Mouse (Mus musculus): ENCODE results near the gene Rab30.

GRCm38 (mm10) chr7:92783914-92784313 lies 42.5 kb downstream of the Rab30 start:
- no peak for TF ChIP-seq CTCF (IDR thresholded peaks at IDR 0.05; ENCODE audit: borderline replicate concordance, extremely low read depth, insufficient read depth, insufficient read length)
- no peak for TF ChIP-seq POLR2A (IDR thresholded peaks at IDR 0.05; ENCODE audit: borderline replicate concordance, extremely low read depth, insufficient read depth, insufficient read length, poor library complexity, severe bottlenecking)
